Mouse (Mus musculus) midbrain, embryonic 10.5 days (tissue): Measurements from ENCODE around the gene Ptpru. TPM values are rescaled to one million over a fixed set of nuclear protein-coding genes. Genes with fewer than 3 reads are reported as not detected.

Experiments used
- DNase-seq: peaks from one replicate; pipeline ENCODE4 v3.0.0-alpha.2; 2017; ENCODE audit warnings: low spot score
- H3K27ac ChIP-seq: fragments of 300-500 bp; sonication (generic); replicated peaks from 2 replicates; pipeline ENCODE4 v1.5.1; 2016; ENCODE audit warnings: mild to moderate bottlenecking
- H3K27me3 ChIP-seq: fragments of 300-500 bp; sonication (generic); 2 replicates; pipeline ENCODE4 v1.6.1; 2016; ENCODE audit warnings: low read depth, mild to moderate bottlenecking; ENCODE audit not compliant: poor library complexity, severe bottlenecking
- H3K36me3 ChIP-seq: fragments of 300-500 bp; sonication (generic); 2 replicates; pipeline ENCODE4 v1.6.1; 2016; ENCODE audit warnings: mild to moderate bottlenecking, moderate library complexity
- H3K4me1 ChIP-seq: fragments of 300-500 bp; sonication (generic); 2 replicates; pipeline ENCODE4 v1.6.1; 2016
- H3K4me3 ChIP-seq: fragments of 300-500 bp; sonication (generic); 2 replicates; pipeline ENCODE4 v1.5.1; 2016; ENCODE audit warnings: mild to moderate bottlenecking, moderate library complexity
- H3K9me3 ChIP-seq: fragments of 300-500 bp; sonication (generic); replicated peaks from 2 replicates; pipeline ENCODE4 v1.6.1; 2016; ENCODE audit warnings: mild to moderate bottlenecking
- WGBS: fragments of 180-500 bp; shearing (Covaris S2); methylation state at CpG from one replicate; pipeline ENCODE4 v1.1.7; 2016; 5-methylcytosine and 5-hydroxymethylcytosine counted together
- polyA plus RNA-seq: library from polyadenylated mRNA; unstranded; fragments of >200 nt; fragmentation: Nextera tagmentation; extraction: Ambion mirVana; gene quantifications from 2 replicates; pipeline ENCODE4 v1.2.1, GENCODE M21; 2016

The Ptpru gene
- polyA plus RNA-seq, 1 experiment from 2014 or later: 12.4 TPM

DNA sequence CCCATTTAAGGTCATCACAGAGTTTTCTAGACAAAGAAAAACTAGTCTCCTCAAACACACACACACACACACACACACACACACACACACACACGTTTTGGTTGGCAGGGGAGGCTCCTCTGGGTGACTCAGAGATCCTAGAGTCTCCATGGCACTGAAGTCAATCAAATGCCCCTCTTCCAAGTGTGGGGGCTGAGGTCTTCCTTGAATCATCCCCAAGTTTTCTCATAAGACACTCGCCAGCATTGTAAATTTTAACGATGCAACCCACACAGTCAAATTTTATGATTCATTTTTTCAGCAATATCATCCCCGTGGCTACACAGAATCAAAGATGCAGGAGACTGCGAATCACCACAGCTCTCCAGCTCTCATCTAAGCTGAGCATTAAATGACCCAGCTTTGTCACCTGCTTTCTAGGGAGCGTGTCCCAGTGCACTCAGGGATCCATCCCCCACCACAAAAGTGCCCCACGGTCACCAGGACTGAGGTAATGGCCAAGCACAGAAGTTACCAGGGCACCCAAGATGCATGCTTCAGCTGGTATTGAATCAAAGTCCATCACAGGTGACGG, 75.8 kb downstream of the Ptpru start:
- Histone ChIP-seq H3K4me3 (no peak overlapping the region), H3K27me3 (no peaks in the 10 kb centered on the region), H3K27ac (no peak overlapping the region), H3K9me3 (no peaks in the 10 kb centered on the region), H3K36me3 (no peaks in the 10 kb centered on the region), H3K4me1 (0 out of 2 replicates have a peak, but pooled peaks cover 3% of the 10 kb centered on the region)
- 84% methylated on average over 8 of the region's 8 CpGs for WGBS
- no peak for DNase-seq

DNA sequence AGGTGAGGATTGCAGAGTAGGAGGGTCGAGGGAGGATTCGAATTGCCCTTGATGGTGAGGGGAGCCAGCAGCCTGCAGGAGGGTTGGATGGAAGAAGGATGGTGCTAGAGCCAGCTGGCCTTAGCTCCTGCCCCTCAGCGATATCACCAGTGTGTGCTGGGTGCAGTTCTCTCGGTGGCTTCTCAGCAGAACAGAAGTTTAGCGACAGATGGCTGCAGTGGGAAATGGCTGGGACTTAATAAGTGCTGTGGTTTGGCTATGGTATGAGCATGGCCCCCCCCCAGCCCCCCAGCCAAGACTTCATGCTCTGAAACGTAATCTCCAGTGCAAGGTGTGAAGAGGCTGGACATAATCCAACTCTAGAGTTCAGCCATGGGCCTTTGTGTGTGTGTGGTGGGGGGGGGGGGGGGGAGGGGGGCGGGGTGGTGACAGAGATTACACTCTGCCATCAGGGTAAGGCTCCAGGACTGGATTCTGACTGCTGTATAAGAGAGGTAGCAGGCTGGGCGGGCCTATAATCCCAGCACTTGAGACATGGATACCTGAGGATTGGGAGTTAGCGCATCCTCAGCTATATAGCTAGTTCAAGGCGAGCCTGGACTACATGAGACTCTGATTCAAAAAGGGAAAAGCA, 85.8 kb downstream of the Ptpru start:
- Histone ChIP-seq H3K27me3 (no peaks in the 10 kb centered on the region), H3K4me1 (peaks cover 14% of the 10 kb centered on the region), H3K9me3 (no peaks in the 10 kb centered on the region), H3K4me3 (no peak overlapping the region), H3K27ac (peak overlapping the region; percentile 52; the same call in 1 of the 2 replicates), H3K36me3 (no peaks in the 10 kb centered on the region)
- WGBS: 72% methylated on average over 10 of the region's 10 CpGs
- no peak for DNase-seq

DNA sequence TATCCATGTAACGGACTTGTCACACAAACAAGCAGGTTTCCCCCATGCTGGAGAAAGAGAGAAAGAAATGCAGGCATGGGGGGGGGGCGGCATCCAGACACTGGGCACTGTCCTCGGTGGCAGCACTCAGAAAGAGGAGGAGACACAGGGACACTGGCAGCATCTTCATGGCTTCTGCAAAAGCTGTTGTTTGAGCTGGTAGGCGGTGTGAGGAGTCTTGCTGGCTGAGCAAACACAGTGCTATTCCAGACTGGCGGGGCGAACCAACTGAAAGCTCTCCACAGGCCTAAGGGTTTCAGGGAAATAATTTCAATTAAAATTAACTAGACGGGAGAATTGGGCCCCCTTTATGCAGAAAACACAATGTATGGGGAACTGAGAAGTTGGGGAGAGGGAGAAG, 86.5 kb downstream of the Ptpru start:
- H3K4me3 ChIP-seq: no peak overlapping the region
- peaks cover 14% of the 10 kb centered on the region for H3K4me1 ChIP-seq
- no peaks in the 10 kb centered on the region for H3K9me3 ChIP-seq
- peak overlapping the region; percentile 52; the same call in 1 of the 2 replicates for H3K27ac ChIP-seq
- H3K36me3 ChIP-seq: no peaks in the 10 kb centered on the region
- no peak for DNase-seq
- 61% methylated on average over 7 of the region's 7 CpGs for WGBS
- no peaks in the 10 kb centered on the region for H3K27me3 ChIP-seq

- Histone ChIP-seq H3K4me1 (peaks cover 14% of the 10 kb centered on the region), H3K4me3 (no peak overlapping the region), H3K27ac (no peak overlapping the region), H3K9me3 (no peaks in the 10 kb centered on the region), H3K27me3 (no peaks in the 10 kb centered on the region), H3K36me3 (no peaks in the 10 kb centered on the region)
- no peak for DNase-seq
- WGBS: 85% methylated on average over 6 of the region's 6 CpGs
Measured at GRCm38 (mm10) chr4:131749802-131750201, 88.3 kb downstream of the Ptpru start.

- 85% methylated on average over 5 of the region's 5 CpGs for WGBS
- H3K4me1 ChIP-seq: peaks cover 13% of the 10 kb centered on the region; the same call in 1 of the 2 replicates
- no peaks in the 10 kb centered on the region for H3K9me3 ChIP-seq
- H3K4me3 ChIP-seq: no peak overlapping the region
- no peak overlapping the region for H3K27ac ChIP-seq
- no peak for DNase-seq
- no peaks in the 10 kb centered on the region for H3K36me3 ChIP-seq
- H3K27me3 ChIP-seq: no peaks in the 10 kb centered on the region
Measured at GRCm38 (mm10) chr4:131744685-131745043, 93.4 kb downstream of the Ptpru start.

- peaks cover 13% of the 10 kb centered on the region; the same call in 1 of the 2 replicates for H3K4me1 ChIP-seq
- no peaks in the 10 kb centered on the region for H3K27me3 ChIP-seq
- H3K4me3 ChIP-seq: no peak overlapping the region
- H3K36me3 ChIP-seq: no peaks in the 10 kb centered on the region
- no peak overlapping the region; the same call in 1 of the 2 replicates for H3K27ac ChIP-seq
- 68% methylated on average over 5 of the region's 5 CpGs for WGBS
- no peak for DNase-seq
- no peaks in the 10 kb centered on the region for H3K9me3 ChIP-seq
Measured at GRCm38 (mm10) chr4:131743831-131744684, 94.0 kb downstream of the Ptpru start.

GRCm38 (mm10) chr4:131743031-131743430, 95.1 kb downstream of the Ptpru start:
- WGBS: 78% methylated on average over 13 of the region's 13 CpGs
- Histone ChIP-seq H3K36me3 (no peaks in the 10 kb centered on the region), H3K27me3 (no peaks in the 10 kb centered on the region), H3K4me3 (no peak overlapping the region), H3K27ac (no peak overlapping the region), H3K9me3 (no peaks in the 10 kb centered on the region), H3K4me1 (peaks cover 13% of the 10 kb centered on the region; the same call in 1 of the 2 replicates)
- DNase-seq: no peak

- no peak for DNase-seq
- no peaks in the 10 kb centered on the region for H3K9me3 ChIP-seq
- WGBS: 84% methylated on average over 5 of the region's 5 CpGs
- H3K27me3 ChIP-seq: no peaks in the 10 kb centered on the region
- no peak overlapping the region for H3K27ac ChIP-seq
- peaks cover 13% of the 10 kb centered on the region; the same call in 1 of the 2 replicates for H3K4me1 ChIP-seq
- no peak overlapping the region for H3K4me3 ChIP-seq
- H3K36me3 ChIP-seq: no peaks in the 10 kb centered on the region
Measured at GRCm38 (mm10) chr4:131740621-131741020, 97.5 kb downstream of the Ptpru start.

GRCm38 (mm10) chr4:131728628-131729027, 109.5 kb downstream of the Ptpru start:
- Histone ChIP-seq H3K27me3 (peaks cover 6% of the 10 kb centered on the region; the same call in 1 of the 2 replicates), H3K36me3 (no peaks in the 10 kb centered on the region), H3K4me1 (no peaks in the 10 kb centered on the region), H3K27ac (no peak overlapping the region), H3K4me3 (no peak overlapping the region), H3K9me3 (no peaks in the 10 kb centered on the region)
- no peak for DNase-seq
- WGBS: 75% methylated on average over 6 of the region's 7 CpGs

- Histone ChIP-seq H3K9me3 (no peaks in the 10 kb centered on the region), H3K36me3 (no peaks in the 10 kb centered on the region), H3K4me1 (peaks cover 19% of the 10 kb centered on the region), H3K27ac (no peak overlapping the region), H3K4me3 (no peak overlapping the region), H3K27me3 (peaks cover 12% of the 10 kb centered on the region; the same call in 1 of the 2 replicates)
- peak; percentile 59 for DNase-seq
- WGBS: 57% methylated on average over 11 of the region's 11 CpGs
Measured at GRCm38 (mm10) chr4:131723415-131724080, 114.5 kb downstream of the Ptpru start.

DNA sequence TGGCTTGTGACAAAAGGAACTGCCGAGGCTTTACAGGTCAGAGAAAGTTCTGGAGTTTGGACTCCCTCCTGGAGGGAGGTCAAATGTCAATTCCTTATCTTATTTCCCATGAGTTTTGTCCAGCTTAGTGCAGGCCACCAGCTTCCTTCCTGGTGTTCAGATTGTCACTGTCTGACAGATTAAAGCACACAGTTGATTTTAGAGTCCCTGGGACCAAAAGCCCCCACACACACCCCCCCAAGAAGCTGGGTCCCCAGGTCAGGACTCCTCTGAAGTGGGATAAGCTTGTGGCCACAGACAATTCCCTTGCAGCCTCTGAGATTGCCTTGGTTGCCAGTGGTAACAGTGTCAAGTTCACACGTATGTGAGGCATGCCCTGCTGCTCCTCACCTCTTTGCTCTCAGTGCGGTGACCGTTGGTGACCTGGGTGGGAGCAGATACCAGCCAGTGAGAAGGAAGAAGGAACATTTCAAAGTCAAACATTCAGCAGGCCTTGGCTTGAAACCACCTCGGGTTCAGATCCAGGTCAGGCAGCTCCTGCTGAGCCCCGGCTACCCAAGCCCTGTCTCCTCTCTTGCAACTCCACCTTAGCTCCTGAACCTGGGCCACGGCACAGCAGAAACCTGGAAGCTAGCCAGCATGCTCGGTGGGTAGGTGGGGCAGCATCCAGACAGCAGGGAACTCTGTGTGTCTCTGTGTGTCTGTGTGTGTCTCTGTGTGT, 115.8 kb downstream of the Ptpru start:
- no peaks in the 10 kb centered on the region for H3K36me3 ChIP-seq
- H3K4me3 ChIP-seq: no peak overlapping the region
- H3K27ac ChIP-seq: peak overlapping the region; percentile 52
- peak; percentile 29 for DNase-seq
- peaks cover 19% of the 10 kb centered on the region for H3K4me1 ChIP-seq
- H3K27me3 ChIP-seq: peaks cover 12% of the 10 kb centered on the region; the same call in 1 of the 2 replicates
- no peaks in the 10 kb centered on the region for H3K9me3 ChIP-seq
- 41% methylated on average over 8 of the region's 8 CpGs for WGBS

DNA sequence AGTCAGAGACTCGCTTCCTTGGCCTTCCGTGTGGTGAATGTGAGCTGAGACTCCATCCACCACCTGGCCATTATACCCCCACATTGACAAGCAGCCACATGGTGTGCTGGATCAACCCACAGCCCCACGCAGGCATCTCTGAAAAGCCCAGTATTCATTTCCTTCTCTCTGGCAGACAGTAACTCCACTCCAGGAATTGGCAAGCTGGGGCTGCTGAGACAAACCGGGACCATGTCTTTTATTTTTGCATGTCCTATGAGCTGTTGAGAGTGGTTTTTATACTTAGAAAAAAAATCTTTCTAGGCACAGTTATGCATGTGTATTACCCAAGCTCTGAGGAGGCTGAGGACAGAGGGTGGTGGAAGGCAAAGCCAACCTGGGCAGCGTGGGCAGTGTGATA, 118.9 kb downstream of the Ptpru start:
- Histone ChIP-seq H3K9me3 (no peaks in the 10 kb centered on the region), H3K27me3 (0 out of 2 replicates have a peak, but pooled peaks cover 6% of the 10 kb centered on the region), H3K36me3 (no peaks in the 10 kb centered on the region), H3K4me1 (peaks cover 19% of the 10 kb centered on the region), H3K4me3 (no peak overlapping the region), H3K27ac (no peak overlapping the region)
- DNase-seq: no peak
- WGBS: 80% methylated on average over 5 of the region's 5 CpGs
